Mouse (Mus musculus): ENCODE measurements at regions not wholly inside any gene's neighbourhood (a gene's known extent, or its start where the extent isn't known, plus 50 kb on each side); places are given as distances from the start of the nearest gene placed in this dataset.

DNA sequence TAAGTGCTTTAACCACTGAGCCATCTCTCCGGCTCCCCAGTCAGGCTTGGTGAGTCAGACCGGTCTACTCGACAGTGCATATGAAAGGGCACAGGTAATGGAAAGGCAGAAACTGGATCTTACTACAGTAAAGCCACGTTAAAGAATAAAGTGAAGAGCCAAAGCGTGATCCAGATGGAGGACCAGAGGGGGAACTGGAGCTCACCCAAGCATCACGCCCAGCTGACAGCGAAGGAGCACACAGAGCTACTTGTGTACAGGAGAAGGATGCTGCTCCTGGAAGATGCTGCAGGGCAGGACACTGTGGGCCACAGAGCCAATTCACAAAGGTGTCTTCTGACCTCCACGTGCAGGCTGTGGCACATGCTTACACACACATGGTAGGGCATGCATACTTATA lies 96.7 kb upstream of the Ppp1r26 start:
- peak; percentile 36 for DNase-seq (ENCODE audit: low read depth, low spot score)

DNA sequence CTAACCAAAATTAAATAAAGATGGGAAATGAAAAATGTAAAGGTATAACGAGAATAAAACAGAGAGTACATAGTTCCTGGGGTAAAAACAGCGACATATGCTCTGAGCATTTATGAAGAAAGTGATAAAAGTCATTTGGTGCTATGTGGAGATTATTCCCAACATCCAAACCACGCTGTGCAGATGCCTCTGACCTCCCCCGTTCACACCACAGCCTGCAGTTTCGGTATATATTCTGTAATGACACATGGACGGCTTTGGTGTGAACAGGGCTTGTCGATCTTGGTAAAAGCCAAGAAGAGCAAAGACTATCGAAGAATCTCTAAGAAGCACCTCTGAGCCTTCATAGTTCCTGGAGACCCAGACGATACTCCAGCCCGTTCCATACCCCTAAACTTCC lies 95.2 kb upstream of the Ppp1r26 start:
- peak; percentile 64 for DNase-seq (ENCODE audit: low read depth, low spot score)

DNA sequence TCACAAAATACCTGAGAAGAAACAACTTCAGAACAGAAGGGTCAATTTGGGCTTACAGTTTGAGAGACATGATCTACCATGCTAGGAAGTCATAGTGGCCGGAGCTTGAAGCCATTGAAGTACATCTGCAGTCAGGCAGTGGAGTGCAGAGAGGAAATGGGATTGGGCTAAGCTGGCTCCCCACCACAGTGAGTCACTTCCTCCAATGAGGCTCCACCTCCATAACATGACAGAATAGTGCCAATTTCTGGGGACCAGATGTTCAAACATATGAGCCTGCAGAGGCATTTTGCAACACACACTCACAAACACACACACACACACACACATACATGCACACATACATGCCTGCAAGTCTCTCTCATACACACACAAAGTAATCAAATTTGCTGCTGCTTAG lies 93.7 kb upstream of the Ppp1r26 start:
- DNase-seq (ENCODE audit: low read depth, low spot score): no peak

DNA sequence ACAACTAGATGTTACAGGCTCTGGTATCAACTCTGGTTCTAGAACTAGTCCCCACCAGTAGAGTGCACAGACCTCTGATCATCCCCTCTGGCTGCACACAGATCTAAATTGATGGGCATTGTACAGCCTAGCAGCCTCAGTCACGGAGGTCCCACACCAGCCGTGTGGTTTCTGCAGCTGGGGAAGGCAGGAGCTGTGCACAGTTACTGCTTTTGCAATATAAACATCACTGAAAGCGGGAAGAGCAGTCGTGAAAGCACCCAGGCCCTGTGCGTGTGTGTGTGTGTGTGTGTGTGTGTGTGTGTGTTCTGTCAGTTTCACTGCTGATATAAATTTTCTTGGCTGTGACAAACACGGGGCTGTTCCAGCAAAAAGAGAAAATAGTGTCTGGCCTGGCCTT lies 84.4 kb upstream of the Ppp1r26 start:
- DNase-seq (ENCODE audit: low read depth, low spot score): no peak

DNA sequence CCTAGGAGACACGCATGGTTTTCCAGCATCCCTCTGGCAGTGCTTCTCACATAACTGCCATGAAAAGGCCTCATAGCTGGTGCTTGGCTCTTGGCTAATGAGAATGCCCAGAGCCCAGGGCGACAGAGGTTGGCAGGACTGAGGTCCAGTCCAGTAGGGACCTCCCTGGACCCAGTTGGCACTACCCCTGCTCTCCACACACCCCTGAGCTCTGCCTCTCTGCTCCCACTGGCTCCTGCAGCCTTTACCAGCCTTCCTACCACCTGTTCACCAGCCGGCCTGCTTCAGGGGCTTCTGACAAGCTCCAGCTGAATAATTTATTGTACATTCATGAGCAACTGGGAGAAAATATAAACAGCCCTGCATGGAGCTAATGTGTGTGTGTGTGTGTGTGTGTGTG lies 82.0 kb upstream of the Ppp1r26 start:
- no peak for DNase-seq (ENCODE audit: low read depth, low spot score)

DNA sequence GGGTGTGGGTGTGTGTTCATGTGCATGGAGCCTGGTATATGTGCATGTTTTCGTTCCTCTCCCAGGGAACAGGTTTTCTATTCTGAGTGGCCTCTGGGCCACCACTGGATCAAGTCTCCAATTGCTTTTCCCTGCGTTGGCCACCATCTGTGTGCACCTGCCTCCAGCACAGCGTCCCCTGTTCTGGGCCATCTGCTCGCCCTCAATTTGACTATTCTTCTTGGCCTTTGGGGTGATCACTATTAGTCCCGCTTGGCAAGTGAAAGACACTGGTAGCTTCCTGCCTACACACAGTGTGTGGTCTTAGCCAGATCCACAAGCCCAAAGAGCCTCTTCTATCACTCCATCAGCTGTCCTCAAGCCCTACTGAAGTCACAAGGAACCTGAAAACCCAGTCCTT lies 80.8 kb upstream of the Ppp1r26 start:
- DNase-seq (ENCODE audit: low read depth, low spot score): no peak

DNA sequence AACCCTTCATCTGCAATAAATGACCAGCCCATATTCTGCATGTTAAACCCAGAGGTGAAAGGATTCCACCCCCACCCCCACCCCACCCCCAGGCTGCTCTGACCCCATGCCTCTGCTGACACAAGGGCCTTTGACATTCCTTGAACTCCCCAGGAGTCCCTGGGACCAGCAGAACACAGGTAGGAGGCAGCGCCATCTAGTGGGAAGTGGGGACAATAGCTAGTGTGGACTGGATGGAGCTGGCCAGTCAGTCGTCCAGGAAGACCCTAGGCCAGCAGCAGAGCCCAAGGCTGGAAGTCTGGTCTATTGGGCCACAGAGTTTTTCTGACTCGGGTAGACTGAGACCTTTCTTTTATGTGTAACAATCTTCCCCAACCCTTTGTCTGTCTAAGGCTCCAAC lies 71.8 kb upstream of the Ppp1r26 start:
- peak; percentile 87 for DNase-seq (ENCODE audit: low read depth, low spot score)

DNA sequence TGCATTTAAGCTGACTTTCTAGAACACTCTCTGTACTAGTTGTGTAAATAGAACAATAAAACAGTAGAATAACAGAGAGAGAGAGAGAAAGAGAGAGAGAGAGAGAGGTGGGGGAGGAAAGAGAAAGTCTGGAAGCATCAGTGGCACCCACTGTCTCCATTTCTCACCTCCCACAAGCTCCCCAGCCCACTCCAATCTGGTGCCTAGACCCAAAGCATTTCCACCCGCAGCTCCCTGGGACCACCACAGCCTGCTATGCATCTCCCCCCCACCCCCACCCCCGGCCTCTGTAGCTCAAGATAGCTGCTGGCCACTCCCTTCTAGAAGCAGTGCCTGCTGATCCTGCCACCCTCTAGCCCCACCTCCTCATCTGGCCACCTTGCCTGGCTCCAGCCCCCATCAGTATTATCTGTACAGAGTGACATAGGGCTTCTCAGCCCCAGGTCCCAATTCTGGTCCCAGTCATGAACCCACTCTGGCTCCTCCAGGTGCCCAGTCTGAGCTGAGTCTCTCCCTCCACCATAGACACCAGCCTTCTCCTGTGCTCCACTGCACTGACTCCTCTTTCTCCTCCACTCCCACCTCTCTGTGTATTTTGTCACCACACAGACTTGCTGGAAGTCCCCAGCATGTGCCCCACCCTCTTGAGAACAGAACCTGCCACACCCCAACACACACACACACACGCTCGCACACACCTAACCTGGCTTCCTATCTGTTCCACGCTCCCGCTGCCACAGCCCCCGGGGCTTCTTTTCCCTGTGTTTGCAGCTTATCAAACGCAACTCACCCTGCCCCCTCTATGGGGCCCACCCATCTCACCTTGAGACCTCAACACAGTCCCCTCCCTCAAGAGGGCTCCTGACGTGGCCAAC lies 68.4 kb upstream of the Ppp1r26 start:
- peak; percentile 70 for DNase-seq (ENCODE audit: low read depth, low spot score)

DNA sequence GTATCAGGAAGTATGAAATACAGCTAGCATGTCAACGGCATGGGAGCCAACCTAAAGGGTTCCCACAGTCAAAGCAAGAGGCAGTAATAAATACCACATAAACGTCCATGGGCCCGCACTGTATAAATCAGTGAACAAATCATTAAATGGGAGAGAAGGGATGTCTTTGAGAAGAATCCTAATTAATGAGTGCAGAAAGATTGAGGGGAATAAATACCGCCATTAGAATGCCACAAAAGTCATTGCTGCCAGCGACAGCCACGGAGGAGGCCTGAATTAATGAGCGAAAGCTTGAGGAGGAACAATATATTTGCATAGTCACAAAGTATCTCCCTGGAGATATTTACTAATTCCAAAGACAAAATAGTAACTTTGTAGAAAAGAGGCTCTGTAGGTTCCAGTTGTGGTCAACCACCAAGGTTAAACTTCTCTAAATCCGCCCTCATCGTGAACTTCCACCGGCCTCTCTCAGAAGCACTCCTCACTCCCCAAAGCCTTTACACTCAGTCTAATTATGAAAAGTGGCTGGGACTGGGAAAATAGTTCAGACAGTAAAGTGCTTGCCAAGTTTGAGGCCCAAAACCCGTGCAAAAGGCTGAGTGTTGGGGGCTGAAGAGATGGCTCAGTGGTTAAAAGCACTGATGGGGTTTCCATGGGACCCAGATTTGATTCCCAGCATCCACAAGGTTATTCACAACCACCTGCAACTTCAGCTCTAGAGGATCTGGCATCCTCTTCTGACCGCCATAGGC lies 64.4 kb upstream of the Ppp1r26 start:
- no peak for DNase-seq (ENCODE audit: low read depth, low spot score)

DNA sequence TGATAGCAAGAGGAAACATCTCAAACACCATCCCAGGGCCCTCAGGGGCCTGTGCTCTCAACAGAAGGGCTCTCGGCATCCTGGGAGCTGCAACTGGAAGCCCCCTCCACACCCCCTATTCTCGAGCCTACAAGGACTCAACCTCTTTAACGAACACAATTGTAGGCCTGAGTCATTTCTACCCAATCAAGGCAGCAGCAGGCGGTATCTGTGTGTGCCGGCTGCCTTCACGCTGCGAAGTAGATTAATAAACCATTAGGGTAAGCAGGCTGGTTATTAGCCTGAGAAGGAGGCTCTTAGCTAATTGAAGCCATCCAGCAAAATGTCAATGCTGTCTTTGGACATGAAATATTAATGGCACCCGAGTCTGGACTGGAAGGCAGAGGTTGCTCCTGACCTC lies 61.7 kb upstream of the Ppp1r26 start:
- DNase-seq (ENCODE audit: low read depth, low spot score): peak; percentile 48

DNA sequence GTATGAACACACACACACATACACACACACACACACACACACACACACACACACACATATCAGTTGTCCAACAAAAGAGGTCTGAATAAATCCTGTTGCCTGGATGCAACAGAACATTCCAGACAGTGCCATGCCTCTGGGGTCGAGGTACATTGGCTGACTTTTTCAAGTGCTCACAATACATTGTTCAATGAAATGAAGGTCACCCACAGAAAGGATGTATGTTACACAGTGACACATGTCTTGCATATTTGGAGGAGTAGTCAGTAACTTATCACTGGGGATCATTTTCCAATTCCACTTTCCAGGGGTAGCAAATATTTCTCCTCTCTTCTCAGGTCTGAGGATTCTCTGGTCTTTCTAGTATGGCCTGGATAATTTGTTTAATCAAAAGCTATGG lies 59.8 kb upstream of the Ppp1r26 start:
- no peak for DNase-seq (ENCODE audit: low read depth, low spot score)

DNA sequence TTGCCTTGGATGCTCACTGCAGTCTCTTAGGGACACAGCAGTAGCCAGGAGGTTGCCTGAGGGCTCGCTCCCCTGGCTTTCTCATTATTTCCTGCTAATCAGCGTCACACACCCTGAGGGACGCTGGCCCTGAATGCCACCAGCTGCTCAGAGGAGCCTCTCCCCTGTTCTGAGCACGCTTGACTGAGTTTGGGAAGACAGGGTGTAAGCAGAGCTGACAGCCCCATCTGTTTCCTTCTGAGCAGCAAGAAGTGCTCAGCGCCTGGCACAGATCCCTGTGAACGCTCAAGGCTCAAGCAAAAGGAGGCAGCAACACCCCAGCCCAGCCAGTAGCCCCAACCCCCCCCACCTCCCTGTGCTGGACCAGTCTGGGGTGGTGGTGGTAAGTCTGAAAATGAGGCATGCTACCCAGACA lies 59.2 kb upstream of the Ppp1r26 start:
- DNase-seq (ENCODE audit: low read depth, low spot score): peak; percentile 100

DNA sequence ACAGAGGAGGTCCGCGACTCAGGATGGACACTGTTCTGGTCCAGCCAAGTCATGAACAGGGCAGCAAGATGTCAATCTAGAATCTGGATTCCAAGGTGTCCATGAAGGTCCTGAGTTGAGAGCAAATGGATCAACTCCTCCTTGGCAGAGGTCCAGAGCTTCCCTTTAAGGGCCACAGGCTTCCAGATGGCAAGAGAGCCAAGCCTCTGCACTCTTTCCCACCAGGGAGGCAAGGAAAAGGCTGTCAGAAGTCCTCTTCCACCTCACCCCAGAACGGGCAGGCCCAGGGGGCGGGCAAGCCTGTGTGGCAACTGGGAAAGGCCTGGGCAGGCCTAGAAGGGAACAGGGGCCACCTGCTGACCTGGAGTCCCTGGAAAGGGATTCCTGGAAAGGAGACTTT lies 58.7 kb upstream of the Ppp1r26 start:
- peak; percentile 79 for DNase-seq (ENCODE audit: low read depth, low spot score)

DNA sequence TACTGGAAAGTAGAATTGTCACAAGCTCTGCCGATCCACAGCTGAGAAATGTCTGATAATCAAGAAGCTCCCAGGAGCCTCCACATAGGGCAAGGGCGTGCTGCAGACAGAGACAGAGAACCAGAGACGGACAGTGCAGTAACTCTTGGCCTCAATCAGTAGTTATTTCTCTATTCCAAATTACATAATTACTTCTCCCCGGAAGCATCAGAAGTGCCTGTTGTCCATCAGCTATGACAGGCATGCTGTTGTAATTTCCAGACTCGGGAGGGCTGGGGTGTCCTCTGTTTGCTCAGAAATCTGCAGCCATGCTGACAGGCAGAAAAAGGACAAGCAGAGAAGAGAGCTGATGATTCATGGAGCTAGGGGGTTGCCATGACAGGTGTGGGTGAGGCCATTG lies 56.9 kb upstream of the Ppp1r26 start:
- no peak for DNase-seq (ENCODE audit: low read depth, low spot score)

DNA sequence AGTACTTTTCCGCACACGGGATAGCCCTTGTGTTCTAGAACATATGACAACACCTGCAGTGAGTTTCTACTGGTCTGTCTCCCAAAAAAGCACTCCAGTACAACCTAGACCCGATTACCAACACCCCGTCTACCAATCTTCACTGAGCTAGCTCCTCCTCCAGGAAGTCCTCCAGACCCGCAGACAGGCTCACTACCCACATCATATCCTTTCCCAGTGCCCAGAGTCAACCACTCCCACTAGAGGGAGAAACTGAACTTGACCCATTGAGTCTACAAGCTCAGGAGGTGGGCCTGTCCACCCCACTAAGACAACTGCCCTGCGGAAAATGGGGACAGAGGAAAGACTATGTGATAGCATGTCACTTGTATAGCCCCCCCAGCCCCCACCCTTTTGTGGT lies 51.2 kb upstream of the Ppp1r26 start:
- DNase-seq (ENCODE audit: low read depth, low spot score): no peak
